Mouse (Mus musculus) cerebellum, adult 18-20 months (tissue): ENCODE data around the gene Crhr1.
A peak's percentile ranks its signal among the peaks of the same experiment; 100 is the strongest.

Experiments
- DNase-seq, 2 experiments: peaks; one replicate each; pipeline ENCODE4 v3.0.0; 2021

The Crhr1 gene

DNA sequence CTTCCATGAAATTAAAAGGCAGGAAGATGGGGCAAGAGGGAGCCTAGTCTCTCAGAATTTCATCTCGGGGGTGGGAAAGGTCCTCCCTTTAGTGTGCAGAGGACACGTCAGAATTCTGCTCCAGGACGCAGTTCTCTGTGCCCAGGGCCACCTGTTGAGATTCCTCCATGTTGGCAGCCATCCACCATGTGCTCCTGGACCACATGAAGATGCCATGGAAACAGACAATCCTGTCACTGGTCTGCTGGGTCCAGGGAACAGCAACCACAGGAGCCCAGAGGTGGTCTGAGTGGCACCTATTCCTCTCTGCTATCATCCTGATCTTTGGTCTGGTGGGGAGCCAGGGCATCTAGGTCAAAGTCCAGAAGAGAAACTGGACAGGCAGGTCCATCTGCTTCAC is 6.3 kb downstream of the Crhr1 start:
- DNase-seq = peak; percentile 64 to 66

DNA sequence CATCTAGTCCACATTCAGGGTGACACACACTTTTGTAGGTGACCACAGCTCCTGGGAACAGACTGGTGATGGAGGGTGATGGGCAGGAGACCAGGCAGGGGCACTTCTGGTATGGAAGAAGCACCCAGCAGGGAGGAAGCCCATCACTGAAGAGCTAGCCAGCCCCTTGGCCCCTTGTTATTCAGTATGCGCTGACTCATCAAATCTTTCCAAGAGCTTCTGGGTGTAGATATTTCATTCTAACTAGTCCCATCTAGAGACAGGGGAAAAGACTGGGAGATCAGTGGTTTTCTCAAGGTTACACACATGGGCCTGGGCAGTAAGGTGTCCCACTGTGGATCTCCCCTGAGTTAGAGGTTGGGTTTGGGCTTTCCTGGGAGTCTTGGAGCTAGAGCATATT is 12.3 kb downstream of the Crhr1 start:
- DNase-seq = no peak

DNA sequence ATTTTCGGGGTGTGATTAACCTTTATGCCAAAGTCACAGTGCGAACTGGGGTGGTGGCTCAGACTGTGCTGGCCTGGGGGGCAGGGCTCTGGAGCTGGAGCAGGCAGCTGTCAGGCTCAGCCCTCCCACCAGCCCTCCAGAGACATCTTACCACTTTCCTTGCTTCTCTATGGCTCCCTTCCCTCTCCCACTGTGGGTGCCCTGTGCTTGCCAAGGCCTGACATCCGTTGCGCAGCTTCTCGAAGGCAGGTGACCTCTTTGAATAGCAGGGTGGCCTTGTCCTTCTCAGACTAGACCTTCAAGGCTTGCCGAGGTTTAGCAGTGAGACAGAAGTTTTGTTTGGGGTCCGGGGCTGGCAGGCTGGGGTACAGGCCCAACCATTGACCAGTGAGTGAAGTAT is 16.1 kb downstream of the Crhr1 start:
- DNase-seq = peak; percentile 71 to 74

DNA sequence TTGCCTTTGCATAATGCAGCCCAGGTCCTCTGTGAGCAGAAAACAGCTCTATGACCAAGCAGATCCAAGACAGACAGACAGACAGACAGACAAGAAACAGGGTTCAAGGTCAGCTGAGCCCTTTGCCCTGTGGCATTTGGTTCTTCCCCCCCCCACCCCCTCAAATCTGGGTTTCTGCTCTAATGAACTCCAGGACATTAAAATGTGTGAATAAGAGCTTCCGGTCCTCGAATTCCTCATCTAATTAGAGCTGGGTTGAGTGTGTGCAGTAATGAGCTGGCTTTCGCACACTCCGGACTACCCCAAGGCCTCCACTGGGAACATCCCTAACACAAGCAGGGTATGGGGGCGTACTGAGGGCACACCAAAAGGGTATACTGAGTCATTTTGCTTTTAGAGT is 18.3 kb downstream of the Crhr1 start:
- DNase-seq = no peak

DNA sequence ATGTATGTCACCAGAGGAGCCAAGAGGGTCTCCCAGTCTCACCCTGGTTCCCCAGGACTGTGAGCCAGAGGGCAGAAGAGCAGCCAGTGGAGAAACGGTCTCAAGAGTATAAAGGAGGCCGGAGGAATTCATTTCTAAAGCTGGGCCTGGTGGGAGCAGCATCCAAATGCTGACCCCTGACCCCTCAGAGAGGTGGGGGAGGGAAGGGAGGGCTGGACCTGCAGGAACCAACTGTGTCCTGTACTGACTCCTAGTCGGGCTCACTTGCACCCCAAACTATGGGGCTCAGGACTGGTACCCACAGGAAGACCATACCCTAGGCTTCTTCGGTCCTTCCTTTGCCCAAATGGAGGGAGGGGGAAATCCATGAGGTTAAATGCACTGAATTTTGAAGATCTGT is 21.7 kb downstream of the Crhr1 start:
- DNase-seq = peak in 1 of 2 experiments; percentile 20

DNA sequence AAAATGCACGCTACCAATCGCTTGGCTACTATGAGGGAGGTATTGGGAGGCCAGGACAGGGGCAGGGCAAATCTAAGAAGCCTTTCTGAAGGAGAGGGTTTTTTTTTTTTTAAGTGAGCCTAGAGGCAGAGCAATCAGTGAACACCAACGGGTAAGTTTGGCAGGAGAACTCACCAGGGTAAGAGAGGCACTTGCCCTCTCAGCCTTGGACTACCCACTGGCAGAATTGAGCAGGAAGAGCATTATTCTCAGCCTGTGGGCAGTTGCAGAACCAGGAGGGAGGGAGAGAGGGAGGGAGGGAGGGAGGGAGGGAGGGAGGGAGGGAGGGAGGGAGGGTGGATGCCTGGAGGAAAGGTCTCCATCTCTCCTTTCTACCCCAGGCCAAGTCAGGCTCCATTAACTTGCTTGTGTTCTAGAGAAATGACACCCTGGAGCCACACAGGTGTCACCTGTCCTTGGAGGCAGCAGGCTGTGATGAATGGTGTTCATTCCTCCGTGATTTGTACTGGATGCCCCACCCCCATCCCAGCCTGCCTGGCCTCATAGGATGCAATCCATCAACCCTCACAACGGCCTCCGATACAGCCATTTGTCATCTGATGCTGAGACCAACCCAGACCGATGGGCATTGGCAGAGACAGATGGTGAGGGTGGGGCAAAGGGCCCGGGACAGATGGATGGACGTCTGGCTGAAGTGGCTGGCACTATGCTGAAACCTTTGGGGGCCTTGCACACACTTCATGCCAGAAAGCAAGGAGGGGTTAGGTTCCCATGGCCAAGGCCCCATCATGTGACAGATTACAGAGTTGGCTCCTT is 22.4 kb downstream of the Crhr1 start:
- DNase-seq = peak; percentile 94 to 96

DNA sequence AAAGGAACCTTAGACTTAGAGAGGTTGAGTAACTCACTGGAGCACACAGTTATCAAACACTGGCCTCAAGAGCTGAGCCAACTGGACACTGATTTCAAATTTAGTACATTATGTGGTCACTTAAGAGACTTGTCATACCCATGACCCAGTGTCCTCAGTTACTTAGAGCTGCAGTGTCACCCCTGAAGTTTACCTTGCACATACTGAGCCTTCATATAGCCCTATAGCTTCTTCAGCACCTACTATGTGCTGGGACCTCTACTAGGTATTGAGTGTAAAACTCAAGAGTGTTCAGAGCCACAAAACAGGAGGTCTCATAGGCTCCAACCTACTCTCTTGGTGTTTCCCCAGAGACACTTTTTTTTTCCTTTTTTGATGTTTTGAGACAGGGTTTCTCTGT is 23.2 kb downstream of the Crhr1 start:
- no peak for DNase-seq

DNA sequence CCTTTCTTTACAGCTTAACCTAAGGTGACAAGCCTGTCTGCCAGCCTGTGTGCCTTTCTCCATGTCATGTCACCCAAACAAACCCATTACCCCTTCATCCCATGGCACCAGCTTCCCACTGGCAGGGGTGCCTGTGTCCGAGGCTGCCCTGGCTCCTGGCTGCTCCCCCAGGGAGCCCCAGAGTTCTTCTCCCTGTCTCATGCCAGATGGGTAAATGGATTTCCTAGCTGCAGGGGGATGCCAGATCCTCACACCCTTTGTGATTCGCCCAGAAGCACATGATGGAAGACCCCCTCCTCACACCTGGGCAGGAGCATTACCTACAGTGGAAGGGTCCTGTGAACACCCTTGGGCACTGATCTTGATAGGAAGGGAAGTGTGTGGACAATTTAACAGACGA is 23.7 kb downstream of the Crhr1 start:
- no peak for DNase-seq

DNA sequence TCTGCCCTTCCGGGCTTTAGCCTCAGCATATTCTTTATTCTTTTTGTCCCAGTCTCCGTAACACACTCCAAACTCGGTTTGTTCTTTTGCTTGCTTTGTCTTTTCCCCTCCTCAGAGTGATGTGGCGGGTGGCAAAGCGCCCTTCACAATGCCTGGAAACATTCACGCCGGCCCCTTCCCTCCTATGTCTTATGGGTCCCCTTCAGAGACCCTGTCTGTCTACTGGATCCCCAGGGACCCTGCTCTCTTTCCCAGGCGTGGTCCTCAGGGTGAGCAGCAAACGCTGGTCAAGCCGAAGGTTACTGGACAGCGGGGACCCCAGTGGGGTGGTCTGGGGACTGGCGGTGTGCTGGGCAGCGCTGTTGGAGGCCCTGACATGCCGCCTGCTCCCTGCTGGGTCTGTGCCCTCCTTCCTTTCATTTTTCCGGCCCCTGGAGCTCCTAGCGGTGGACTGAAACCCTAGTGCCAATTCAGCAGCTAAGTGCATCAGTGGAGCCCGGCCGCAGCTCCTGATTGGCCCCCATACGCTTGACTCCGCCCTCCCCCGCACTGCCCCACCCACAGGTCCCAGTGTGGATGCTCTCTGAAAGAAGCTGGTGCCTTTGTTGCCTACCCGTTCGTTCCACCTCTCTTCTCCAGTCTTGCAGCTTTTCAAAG is 25.1 kb downstream of the Crhr1 start:
- DNase-seq = peak; percentile 89 to 96

DNA sequence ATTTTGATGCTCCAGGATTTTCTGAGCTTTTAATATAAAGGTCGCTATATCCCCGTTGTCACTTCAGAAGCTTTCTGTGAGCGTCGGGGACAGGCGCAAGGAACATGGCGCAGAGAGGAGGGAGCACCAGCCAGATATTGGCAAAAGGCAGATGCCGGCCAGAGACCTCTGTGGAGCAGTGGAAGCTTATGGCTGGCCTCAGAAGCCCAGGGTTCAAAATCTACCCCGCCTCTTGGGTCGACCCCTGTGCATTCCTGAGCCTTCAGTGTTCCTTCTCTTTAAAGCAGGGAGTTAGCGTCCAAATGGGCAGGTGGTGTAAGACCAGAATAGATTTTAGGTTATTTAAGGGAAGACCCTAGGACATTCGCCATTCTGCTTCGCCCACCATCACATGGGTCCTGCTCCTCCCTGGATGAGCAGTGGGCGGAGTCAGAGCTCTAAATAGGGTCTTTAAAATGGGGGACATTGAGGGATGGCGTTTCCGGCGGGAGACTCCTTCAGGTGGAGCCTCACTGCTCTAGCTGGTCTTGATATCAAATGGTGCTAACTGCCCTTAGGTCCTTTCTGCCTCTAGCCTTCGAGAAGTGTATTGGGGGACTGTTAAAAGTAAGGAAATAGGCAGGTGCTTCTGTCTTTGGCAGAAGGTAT is 25.7 kb downstream of the Crhr1 start:
- DNase-seq = peak in 1 of 2 experiments; percentile 45

DNA sequence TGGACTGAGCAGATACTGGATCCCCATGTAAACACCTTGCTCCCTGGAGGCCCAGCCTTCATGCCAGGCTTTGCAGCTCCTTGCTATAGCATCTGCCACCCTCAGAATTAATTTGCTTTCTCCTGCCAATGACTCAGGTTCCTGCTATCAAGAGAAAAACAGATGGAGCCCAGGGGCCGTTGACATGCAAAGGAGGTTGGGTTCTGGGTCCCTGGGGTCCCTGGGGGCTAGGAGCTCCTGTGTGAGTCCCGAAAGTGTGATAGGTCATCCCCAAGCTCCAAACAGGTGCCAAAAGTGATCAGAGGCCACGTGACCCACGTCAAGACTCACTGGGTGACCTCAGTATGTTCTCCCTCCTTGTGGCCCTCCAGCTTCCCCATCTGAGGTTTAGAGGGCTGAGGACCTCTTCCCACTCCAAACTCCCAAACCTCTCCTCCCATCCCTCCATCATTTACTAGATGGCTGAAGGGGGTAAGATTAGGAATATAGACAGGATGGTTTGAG is 27.2 kb downstream of the Crhr1 start:
- DNase-seq = no peak

DNA sequence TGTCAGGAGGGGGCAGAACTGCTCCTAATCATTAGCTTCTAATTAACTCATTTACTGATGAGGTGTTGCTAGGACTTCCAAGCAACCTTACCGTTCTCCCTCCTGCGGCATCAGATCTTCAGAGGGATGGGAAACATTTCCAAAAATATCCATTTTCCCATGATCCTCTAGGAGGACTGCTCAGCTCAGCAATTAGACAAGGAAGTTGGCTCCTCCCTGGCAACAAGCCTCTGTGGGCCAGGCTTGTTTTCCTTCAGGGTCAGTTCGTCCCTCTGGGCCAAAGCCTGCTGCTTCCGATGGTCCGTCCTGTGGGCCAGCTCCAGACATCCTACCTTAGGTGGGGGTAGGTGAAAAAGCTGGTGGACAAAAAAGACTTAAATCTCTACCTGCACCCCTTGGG is 28.5 kb downstream of the Crhr1 start:
- DNase-seq = no peak

DNA sequence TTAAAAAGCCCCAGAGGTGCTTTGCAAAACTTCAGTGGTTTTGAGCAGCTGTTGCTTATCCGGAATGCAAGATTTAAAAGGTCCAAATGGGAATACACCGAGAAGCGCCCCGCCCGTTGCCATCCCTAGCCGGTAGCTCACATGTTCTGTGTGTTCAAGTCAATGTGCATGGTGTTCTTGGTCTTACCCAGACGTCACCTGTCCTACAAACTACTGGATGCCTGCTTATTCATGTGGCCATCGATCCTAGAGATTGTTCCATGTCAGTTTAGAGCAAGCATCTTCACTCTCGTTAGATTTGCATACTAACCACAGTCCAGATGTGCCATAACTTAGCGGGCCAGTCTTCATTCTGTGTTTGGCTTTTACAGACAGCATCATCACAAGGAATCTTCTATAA is 31.6 kb downstream of the Crhr1 start:
- DNase-seq = no peak

DNA sequence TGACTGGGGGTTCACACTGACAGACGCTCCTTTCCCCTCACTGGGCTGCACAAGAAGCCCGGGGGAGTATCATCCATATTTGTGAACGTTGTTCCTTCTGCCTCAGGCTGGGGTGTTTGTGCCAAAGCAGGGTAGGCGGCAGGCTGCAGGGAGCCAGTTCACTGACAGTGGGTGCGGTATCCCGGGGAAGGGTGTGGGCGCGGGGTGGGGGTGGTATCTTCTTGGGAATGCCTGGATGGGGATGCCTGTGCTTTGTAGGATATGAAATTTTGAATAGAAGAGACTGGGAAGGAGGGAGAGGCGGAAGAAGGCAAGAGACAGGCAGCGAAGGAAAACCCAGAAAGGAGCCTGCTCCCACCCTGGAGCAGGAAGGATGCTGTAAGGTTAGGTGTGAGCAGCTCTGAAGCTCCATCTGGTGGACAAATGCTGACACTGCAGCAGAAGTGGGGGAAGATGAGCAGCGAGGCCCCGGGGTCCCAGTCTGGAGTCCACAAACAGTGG is 38.7 kb downstream of the Crhr1 start:
- peak; percentile 84 to 89 for DNase-seq

DNA sequence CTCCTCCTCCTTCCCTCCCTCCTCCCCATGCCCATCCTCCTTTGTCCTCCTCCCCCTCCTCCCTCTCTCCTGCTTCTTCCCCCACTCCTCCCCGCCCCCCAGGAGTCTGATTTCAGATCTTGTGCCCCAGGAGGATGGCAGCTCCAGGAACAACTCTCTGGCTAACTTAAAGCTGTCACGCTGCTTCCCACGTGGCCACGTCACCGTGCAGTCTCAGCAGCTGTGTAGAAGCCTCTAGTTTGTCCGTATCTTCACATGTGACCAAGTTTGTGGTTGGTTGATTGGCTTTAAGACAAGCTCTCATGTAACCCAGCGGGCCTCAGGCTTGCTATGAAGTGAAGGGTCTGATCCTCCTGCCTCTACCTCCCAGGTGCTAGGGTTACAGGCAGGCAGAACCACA is 46.2 kb downstream of the Crhr1 start:
- DNase-seq = peak in 1 of 2 experiments; percentile 17

DNA sequence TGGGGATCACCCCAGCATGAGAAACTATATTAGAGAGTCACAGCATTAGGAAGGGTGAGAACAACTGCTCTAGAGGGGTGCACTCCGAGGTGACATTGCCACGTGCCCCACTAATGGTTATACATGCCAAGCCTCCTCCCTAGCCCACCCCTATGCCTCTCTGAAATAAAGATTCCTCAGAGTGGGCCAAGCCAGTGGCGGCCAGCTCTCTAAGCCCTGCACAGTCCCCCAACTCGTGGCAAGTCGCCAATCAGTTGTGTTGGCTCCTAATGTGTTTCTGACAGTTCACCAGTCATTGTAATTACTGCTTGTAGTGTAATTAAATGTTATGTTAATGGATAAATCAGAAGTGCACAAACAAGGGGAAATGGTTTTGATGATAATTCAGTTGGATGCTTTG is 47.1 kb downstream of the Crhr1 start:
- peak in 1 of 2 experiments; percentile 25 for DNase-seq

DNA sequence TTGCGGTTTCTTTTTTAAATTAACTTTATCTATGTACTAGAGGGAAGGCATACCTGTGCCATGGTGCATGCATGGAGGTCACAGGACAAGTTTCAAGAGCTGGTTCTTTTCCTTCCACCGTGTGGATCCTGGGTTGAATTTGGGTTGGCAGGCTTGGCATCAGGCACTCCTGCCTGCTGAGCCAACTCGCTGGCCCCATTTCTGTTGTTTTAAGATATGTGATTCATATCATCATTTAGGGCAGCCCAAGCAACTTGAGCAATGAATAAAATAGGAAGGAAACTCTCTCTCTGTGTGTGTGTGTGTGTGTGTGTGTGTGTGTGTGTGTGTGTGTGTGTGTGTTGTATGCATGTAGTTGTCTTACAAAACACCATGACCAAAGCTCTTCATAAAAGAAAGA is 49.5 kb downstream of the Crhr1 start:
- peak; percentile 55 for DNase-seq

DNA sequence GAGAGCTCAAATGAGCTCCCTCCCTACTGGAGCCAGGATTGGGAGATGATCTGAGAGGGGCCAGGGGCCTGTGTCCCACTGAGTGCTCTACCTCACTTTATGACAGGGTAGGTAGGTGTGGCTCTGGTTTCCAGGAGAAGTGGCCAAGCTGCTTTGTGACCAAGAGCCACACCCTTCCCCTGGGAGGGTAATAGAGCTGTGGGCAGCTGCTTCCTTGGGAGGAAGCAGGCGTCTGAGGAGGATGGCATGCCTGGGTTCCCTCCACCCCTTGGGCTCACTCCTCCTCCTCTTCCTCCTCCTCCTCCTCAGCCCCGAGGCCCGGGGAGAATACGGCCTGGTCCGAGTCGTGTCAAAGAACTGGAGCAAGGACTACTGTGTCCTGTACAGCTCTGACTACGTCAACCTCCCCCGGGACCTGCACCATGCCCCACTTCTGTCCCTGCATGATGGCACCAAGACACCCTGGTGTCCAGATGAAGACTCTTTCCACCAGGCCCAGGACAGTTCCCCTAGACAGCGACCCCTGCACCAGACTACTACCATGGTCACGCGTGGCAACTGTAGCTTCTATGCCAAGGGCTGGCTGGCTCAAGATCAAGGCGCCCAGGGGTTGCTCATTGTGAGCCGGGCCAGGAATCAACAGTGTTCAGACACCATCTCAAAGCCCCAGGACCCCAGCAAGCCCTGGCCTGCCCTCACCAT is 53.6 kb downstream of the Crhr1 start, which contains the start of gene Sppl2c:
Sppl2c (plus strand) TSS at position 193 of the 702 bp plus-strand sequence.
- no peak for DNase-seq

DNA sequence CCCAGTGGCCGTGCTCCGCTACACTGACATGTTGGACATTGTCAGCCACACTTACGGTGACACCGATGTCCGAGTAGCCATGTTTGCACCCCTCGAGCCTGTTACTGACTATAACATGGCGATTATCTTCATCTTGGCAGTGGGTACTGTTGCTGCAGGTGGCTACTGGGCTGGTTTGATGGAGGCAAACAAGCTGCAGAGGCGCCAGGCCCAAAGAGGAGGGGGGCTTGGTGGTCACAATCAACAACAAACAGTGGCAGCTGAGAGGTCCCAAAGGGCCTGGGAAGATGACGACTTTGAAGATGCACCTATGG is 54.1 kb downstream of the Crhr1 start:
- no peak for DNase-seq

DNA sequence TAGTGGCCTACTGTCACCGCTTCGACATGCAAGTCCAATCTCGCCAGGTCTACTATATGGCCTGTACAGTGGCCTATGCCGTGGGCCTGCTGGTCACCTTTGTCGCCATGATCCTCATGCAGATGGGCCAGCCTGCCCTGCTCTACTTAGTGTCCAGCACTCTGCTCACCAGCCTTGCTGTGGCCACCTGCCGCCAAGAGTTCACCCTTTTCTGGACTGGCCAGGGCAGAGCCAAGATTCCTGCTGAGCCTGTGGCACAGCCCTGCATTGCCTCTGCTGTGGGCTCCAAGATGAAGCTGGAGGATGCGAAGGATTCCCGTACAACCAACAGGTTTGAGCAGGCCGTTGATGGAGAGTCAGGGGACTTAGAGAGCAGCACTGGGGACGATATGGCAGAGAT is 55.1 kb downstream of the Crhr1 start:
- peak; percentile 61 to 67 for DNase-seq

DNA sequence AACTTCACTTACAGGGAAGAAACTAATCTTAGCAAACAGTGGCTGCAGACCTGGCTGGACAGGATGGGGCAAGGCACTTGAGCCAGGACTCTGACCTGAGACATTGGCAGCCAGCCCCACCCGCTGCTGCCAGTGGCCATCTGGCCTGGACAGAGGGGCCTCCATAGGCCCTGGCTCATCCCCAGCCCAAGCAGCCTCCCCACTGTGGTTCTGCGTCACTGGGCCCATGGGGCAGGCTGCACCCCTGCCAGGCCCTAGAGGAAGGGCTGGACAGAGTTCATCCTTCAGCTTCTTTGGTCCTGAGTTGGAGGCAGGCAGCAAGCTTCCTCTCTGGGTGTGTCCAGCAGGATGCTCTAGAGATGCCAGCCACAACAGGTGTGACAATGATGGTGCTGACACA is 57.4 kb downstream of the Crhr1 start:
- peak; percentile 91 to 95 for DNase-seq

DNA sequence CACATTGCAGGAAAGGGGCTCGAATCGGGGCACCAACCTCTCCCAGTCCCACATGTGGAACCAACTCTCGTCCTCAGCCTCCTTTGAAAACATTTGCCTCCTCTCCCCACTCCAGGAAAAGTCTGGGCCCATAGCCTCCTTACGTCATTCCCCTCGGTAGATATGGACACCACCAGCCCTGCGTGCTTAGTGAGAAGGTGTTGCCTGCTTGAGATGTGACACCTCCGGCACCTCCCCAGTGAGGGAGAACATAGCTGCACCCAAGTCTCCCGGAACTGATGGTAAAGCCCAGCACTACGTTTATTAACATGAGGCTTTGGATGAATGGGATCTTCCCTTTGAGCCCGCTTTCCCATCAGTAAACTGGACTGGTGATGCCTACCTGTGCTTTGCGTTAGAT is 62.7 kb downstream of the Crhr1 start:
- DNase-seq = peak in 1 of 2 experiments; percentile 23

DNA sequence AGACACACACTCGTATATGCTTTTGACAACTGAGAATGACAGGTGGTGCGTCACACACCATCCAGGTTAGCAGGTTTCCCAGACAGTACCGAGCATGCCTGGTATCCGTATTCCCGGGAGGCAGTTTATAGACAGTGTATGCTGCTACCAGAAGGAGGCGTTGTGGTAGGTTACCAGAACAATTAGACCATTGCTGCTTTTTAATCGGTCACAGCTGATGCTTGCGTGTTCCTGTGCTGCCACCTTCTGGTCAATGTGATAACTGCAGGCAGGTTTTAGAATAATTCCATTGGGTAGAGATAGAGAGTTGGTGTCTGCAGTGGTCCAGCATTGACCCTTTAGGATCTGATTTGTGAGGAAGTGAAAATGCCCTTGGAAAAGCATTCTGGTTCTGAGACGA is 63.1 kb downstream of the Crhr1 start:
- DNase-seq = peak; percentile 94 to 96
